Mouse (Mus musculus): Measurements from ENCODE around the gene Sh3gl3.

DNA sequence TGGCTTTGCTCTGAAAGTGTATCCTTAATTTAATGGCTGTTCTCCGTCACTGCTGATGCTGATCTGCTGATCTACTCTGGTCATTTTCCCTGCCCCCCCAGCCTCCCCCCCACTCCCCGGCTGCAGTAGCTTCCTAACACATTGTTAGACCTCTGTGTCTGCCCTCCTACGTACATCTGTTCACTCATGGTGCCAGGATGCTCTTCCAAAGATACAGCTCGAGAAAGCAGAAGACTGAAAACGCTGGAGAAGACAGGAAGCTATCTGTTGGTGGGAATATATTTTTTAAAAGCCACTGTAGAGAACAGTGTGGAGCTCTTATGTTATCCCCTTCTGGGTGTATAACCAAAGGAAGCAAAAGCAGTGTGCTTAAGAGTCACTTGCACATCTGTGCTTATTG, 7.3 kb downstream of the Sh3gl3 start:
- TF ChIP-seq EP300 (optimal IDR thresholded peaks at IDR 0.05) (no peak), CTCF (IDR thresholded peaks at IDR 0.05; ENCODE audit: low read depth) (no peak)
